Mouse (Mus musculus): ENCODE data around the gene Ehbp1. TPM values are rescaled to one million over a fixed set of nuclear protein-coding genes. Genes with fewer than 3 reads are reported as not detected.

The Ehbp1 gene
- polyA plus RNA-seq, 1 experiment from 2014 or later: 6.3 TPM

DNA sequence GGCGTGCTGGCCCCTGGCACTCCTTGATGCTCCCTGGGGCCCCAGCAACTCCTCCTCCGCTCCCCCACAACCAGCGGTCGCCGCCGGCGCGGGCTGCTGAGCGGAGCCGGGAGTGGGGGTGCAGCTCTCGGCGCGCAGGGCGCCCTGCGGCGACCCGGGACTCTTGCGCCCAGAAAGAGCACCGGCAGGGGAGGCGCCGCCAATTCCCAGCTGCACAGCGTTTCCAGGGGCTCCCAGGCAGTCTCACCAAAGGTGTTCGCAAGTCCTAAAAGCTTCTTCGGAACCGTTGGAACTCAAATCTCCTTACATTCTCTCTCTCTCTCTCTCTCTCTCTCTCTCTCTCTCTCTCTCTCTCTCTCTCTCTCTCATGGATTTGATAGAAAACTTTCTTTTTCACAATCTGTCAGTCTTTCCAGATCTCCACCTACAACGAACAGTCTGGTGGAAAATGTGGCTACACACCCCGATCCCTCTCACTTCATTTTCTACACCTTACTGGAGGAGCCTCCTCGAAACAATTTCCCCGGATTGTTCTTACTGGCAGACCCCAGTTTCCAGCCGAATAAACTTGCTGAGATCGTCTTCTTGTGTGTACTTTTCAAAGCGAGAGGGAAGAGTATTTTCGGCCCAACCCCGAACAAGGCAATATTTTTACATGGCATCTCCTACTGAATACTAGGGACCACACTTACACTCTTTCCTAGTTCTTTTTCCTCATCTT lies 339.9 kb downstream of the Ehbp1 start:
- DNase-seq (ENCODE audit: low spot score) (peak; percentile 46), ATAC-seq (replicated peaks; ENCODE audit: low FRiP score) (no peak)
- Histone ChIP-seq H3K27ac (ENCODE audit: low read depth, low read length) (no peak overlapping the region; the same call in 1 of the 2 replicates), H3K27me3 (replicated peaks; ENCODE audit: control insufficient read depth, insufficient read depth, low read length) (peaks cover 99% of the 10 kb centered on the region), H3K36me3 (ENCODE audit: control insufficient read depth, insufficient read depth, low read length) (no peaks in the 10 kb centered on the region), H3K9ac (ENCODE audit: low read depth, low read length) (no peak overlapping the region), H3K4me3 (ENCODE audit: low read depth, low read length) (peak overlapping the region; percentile 61), H3K9me3 (ENCODE audit: control insufficient read depth, low read length) (no peaks in the 10 kb centered on the region), H3K4me2 (peak overlapping the region; percentile 95), H3K4me1 (replicated peaks; ENCODE audit: control insufficient read depth, insufficient read depth, low read length) (peaks cover 7% of the 10 kb centered on the region)
- 1% methylated on average over 34 of the region's 34 CpGs for WGBS

DNA sequence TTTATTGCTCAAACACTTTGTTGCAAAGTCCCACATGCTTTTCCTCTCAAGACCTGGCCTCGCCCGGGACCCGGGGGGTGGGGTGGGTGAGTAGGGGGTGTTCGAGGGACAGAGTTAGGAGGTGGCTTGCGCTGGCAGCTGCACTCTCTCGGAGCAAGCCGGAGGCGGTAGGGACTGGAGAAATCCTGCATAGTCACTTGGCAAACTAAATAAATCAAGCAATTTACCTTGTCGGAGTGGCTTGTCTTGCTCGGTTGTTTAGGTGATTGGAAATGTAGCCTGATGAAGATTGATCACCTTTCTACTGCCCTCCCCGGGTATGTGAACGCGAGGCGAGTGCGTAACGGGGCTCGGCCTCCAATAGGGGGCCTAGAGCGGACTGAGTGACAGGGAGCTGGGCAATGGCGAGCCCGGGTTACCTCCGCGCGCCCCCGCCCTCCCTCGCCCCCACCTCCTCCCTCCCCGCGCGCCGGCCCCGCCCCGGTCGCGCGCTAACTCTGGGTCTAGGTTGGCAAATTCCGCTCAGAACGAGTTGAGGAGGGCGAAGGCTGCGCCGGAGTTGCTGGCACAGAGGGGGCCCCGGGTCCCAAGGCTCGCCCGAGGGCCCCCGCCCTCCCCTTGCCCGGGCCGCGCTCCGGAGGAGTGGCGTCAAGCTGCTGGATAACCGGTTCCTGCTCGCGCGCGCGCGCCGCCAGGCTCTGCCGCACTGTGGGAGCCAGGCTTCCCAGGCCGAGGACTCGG lies 340.6 kb downstream of the Ehbp1 start:
- under 1% methylated on average over 47 of the region's 59 CpGs for WGBS
- Histone ChIP-seq H3K4me2 (peak overlapping the region; percentile 95), H3K9ac (ENCODE audit: low read depth, low read length) (no peak overlapping the region), H3K9me3 (ENCODE audit: control insufficient read depth, low read length) (no peaks in the 10 kb centered on the region), H3K4me1 (replicated peaks; ENCODE audit: control insufficient read depth, insufficient read depth, low read length) (peaks cover 9% of the 10 kb centered on the region), H3K36me3 (ENCODE audit: control insufficient read depth, insufficient read depth, low read length) (no peaks in the 10 kb centered on the region), H3K27ac (ENCODE audit: low read depth, low read length) (no peak overlapping the region; the same call in 1 of the 2 replicates), H3K4me3 (ENCODE audit: low read depth, low read length) (peak overlapping the region; percentile 61), H3K27me3 (replicated peaks; ENCODE audit: control insufficient read depth, insufficient read depth, low read length) (peaks cover 99% of the 10 kb centered on the region)
- peak; percentile 77 for DNase-seq (ENCODE audit: low spot score)
- ATAC-seq (replicated peaks; ENCODE audit: low FRiP score): peak; percentile 76

DNA sequence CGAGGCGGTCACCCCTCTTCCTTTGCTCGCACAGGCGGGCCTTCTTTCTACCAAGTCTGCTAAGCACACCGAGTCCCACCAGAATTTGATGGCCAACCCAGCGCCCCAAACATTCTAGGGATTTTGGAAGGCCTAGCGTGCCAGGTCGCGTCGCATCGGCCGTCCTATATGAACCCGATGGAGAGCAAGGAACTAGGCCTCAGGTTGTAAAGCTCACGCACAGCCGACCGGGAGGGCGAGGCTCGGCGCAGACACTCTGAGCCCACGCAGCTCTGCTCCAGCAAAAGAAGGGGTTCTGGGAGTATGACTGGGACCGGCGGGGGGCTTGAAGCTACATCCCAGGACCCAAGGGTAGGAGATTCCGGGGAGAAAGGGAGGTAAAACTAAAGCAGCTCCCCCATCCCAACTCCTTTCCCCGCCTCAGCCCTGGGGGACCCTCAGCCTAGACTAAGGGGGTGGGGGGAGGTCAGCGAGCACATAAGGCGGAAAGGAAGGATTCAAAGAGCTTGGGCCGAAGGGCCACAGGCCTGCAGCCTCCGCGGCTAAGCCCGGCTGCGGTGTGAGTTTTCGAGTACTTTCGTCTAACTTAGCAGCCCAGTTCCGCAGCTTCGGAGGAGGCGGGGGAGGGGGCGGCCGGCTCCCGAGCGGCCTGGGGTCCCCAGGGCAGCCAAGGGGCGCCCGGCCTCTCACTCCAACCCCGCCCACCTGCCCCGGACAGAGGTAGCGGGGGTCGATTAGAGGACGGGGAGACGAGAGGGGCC lies 341.6 kb downstream of the Ehbp1 start:
- H3K4me3 ChIP-seq (ENCODE audit: low read depth, low read length): peak overlapping the region; percentile 61
- ATAC-seq (replicated peaks; ENCODE audit: low FRiP score): no peak
- H3K9ac ChIP-seq (ENCODE audit: low read depth, low read length): no peak overlapping the region
- H3K36me3 ChIP-seq (ENCODE audit: control insufficient read depth, insufficient read depth, low read length): no peaks in the 10 kb centered on the region
- DNase-seq (ENCODE audit: low spot score): peak; percentile 58
- H3K27ac ChIP-seq (ENCODE audit: low read depth, low read length): no peak overlapping the region
- 3% methylated on average over 47 of the region's 48 CpGs for WGBS
- H3K27me3 ChIP-seq (replicated peaks; ENCODE audit: control insufficient read depth, insufficient read depth, low read length): peaks cover 100% of the 10 kb centered on the region
- H3K9me3 ChIP-seq (ENCODE audit: control insufficient read depth, low read length): no peaks in the 10 kb centered on the region
- peaks cover 11% of the 10 kb centered on the region for H3K4me1 ChIP-seq (replicated peaks; ENCODE audit: control insufficient read depth, insufficient read depth, low read length)
- H3K4me2 ChIP-seq: peak overlapping the region; percentile 95

DNA sequence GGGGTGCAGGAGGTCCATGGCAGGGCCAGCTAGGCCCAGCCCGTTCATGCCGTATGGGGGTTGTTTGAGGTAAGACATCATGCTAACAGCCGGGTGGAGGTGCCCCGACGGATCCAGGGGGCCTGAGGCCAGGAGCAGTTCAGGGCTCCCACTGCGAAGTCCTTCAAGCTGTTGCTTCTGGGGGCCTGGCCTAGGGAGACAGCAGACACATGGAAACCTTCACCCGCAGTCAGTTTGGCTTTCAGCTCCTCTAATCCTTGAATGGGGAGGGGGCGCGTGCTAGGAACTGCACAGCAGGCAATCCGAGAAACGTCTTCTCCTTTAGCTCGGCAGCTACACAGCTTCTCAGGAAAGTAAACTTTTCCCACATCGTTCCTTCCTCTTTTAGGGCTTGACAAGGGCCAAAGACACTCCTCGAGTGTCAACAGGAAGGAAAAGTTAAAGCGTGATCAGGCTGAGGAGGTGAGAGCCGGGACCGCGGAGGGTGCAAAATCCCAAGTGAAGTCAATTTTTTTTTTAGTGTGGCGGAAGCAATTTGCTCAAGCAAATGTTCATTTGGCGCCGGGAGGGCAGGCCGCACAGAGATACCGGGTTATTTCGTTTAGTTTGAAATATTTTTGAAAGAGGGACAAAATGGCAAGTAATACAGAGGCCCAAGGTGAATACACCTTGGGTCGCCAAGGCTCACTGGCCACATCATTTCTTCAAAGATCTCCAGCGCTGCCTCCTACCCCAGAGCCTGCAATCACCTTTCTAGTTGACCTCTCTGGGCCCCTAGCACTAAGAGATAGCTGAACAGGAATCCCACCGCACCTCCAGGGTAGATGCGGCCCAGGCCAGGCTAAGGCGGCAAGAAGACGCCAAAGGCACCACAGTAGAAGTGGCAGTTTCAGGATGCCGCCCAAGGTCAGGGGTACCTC lies 342.4 kb downstream of the Ehbp1 start:
- H3K36me3 ChIP-seq (ENCODE audit: control insufficient read depth, insufficient read depth, low read length): no peaks in the 10 kb centered on the region
- no peak overlapping the region for H3K4me3 ChIP-seq (ENCODE audit: low read depth, low read length)
- H3K9me3 ChIP-seq (ENCODE audit: control insufficient read depth, low read length): no peaks in the 10 kb centered on the region
- H3K27ac ChIP-seq (ENCODE audit: low read depth, low read length): no peak overlapping the region
- peaks cover 11% of the 10 kb centered on the region for H3K4me1 ChIP-seq (replicated peaks; ENCODE audit: control insufficient read depth, insufficient read depth, low read length)
- peaks cover 100% of the 10 kb centered on the region for H3K27me3 ChIP-seq (replicated peaks; ENCODE audit: control insufficient read depth, insufficient read depth, low read length)
- H3K9ac ChIP-seq (ENCODE audit: low read depth, low read length): no peak overlapping the region
- ATAC-seq (replicated peaks; ENCODE audit: low FRiP score) (no peak), DNase-seq (ENCODE audit: low spot score) (peak; percentile 58)
- 5% methylated on average over 31 of the region's 31 CpGs for WGBS
- H3K4me2 ChIP-seq: no peak overlapping the region; the same call in 1 of the 2 replicates

DNA sequence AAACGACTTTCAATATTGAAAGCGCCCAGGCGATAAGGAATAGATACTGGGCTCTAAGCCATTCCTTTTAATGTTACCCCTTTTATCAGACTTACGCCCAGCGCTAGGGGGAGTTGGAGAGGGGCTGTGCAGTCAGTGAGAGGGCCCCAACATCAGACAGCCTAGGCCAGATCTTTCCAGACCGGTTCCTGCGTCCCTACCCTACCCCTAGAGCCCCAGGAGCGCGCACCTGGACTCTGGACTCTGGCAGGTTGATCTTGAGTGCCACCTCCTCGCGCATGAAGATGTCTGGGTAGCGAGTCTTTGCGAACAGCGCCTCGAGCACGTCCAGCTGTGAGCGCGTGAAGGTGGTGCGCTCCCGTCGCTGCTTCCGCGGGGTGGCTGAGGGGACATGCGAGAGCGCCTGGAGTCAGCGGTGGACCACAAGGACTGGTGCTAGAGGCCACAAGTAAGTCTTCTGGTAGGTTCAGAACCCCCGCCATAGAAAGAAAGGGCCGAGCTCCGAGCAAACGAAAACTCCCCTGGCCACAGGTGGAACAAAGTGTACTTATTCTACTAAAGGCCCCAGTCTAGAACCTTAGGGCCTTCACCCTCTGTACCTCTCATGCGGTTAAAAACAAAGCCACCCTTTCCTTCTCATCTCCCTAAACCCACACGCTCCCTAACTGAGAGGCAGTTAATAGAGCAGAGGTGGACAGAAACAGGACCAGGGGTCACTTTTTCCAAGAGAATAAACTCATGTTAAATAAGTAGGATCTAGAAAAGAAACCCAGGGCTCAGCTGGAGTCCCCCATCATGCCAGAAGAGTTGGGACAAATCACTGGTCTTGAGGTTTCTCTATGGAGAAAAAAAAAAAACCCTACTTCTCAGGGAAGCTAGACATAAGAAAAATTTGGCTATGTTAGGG lies 343.7 kb downstream of the Ehbp1 start:
- ATAC-seq (replicated peaks; ENCODE audit: low FRiP score) (no peak), DNase-seq (ENCODE audit: low spot score) (peak; percentile 49)
- Histone ChIP-seq H3K4me3 (ENCODE audit: low read depth, low read length) (0 out of 2 replicates have a peak overlapping the region, but pooled peaks have one; percentile 5), H3K36me3 (ENCODE audit: control insufficient read depth, insufficient read depth, low read length) (no peaks in the 10 kb centered on the region), H3K27ac (ENCODE audit: low read depth, low read length) (no peak overlapping the region), H3K4me1 (replicated peaks; ENCODE audit: control insufficient read depth, insufficient read depth, low read length) (peaks cover 11% of the 10 kb centered on the region), H3K9ac (ENCODE audit: low read depth, low read length) (no peak overlapping the region), H3K27me3 (replicated peaks; ENCODE audit: control insufficient read depth, insufficient read depth, low read length) (peaks cover 100% of the 10 kb centered on the region), H3K4me2 (peak overlapping the region; percentile 10; the same call in 1 of the 2 replicates), H3K9me3 (ENCODE audit: control insufficient read depth, low read length) (no peaks in the 10 kb centered on the region)
- 5% methylated on average over 32 of the region's 32 CpGs for WGBS

DNA sequence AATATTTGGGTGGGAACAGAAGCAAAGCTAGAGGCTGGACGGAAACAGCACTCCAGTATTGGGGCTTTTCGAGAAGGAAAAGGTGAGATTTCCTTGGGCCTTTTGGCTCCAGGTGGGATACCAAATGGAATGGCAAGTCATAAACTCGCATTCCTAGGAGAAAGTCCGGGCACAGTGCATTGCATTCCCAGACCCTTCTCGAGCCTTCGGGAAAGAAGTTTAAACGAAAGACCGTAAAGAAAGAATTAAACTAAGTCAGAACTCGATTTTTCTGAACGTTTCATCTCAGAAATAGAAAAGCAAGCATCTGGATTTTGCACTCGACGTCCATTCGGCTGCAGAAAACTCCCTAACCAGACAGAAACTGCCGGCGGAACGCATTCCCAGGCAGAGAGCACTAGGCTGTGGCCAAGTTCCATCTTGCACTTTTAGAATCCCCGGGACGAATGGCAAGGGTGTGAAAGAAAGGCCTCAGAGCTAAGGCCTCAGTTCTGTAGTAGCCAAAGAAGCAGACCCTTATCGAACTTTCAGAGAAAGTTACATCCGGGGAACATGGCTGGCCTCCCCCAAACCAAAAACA lies 344.4 kb downstream of the Ehbp1 start:
- 2% methylated on average over 20 of the region's 20 CpGs for WGBS
- Histone ChIP-seq H3K4me1 (replicated peaks; ENCODE audit: control insufficient read depth, insufficient read depth, low read length) (peaks cover 15% of the 10 kb centered on the region), H3K4me2 (peak overlapping the region; percentile 10; the same call in 1 of the 2 replicates), H3K4me3 (ENCODE audit: low read depth, low read length) (peak overlapping the region; percentile 5; the same call in 1 of the 2 replicates), H3K27ac (ENCODE audit: low read depth, low read length) (no peak overlapping the region), H3K9ac (ENCODE audit: low read depth, low read length) (no peak overlapping the region), H3K9me3 (ENCODE audit: control insufficient read depth, low read length) (no peaks in the 10 kb centered on the region), H3K27me3 (replicated peaks; ENCODE audit: control insufficient read depth, insufficient read depth, low read length) (peaks cover 100% of the 10 kb centered on the region), H3K36me3 (ENCODE audit: control insufficient read depth, insufficient read depth, low read length) (no peaks in the 10 kb centered on the region)
- peak; percentile 37 for DNase-seq (ENCODE audit: low spot score)
- ATAC-seq (replicated peaks; ENCODE audit: low FRiP score): no peak

Measured in liver, embryonic 11.5 days (tissue).